Mouse (Mus musculus): ENCODE results near the gene Akap12.

- TF ChIP-seq GATA1 (IDR thresholded peaks at IDR 0.05; ENCODE audit: low read length): no peak
- no peak for TF ChIP-seq TAL1 (IDR thresholded peaks at IDR 0.05; ENCODE audit: low read length)
Observed at GRCm38 (mm10) chr10:4239794-4240574, 26.2 kb upstream of the Akap12 start.

All from erythroblast, embryonic 14.5 days (primary cell).